Mouse (Mus musculus) heart, adult 2 months (tissue): ENCODE data around the gene Pdzrn3.

ENCODE experiments used
- CTCF ChIP-seq: fragments of 200-600 bp; IDR thresholded peaks from 2 replicates; pipeline ENCODE4 v1.8.1; 2022; ENCODE audit warnings: antibody characterized with exemption, mild to moderate bottlenecking, moderate library complexity
- POLR2A ChIP-seq: fragments of 200-500 bp; IDR thresholded peaks from 2 replicates; pipeline ENCODE4 v1.6.1; 2011; ENCODE audit warnings: mild to moderate bottlenecking, low read depth, low read length, control low read depth; ENCODE audit not compliant: insufficient read depth

- TF ChIP-seq CTCF (no peak), POLR2A (no peak)
Observed at GRCm38 (mm10) chr6:101198284-101198942, 179.3 kb downstream of the Pdzrn3 start.
